Mouse (Mus musculus): Measurements from ENCODE around the gene Ifna6. TPM values are rescaled to one million over a fixed set of nuclear protein-coding genes. Genes with fewer than 3 reads are reported as not detected.

The Ifna6 gene
- polyA plus RNA-seq, 1 experiment from 2014 or later: not detected

Other genes with a start within 250 kb of the Ifna6 start
- not detected in 2 replicates for gene Ifna9, start 235.0 kb upstream of the Ifna6 start, polyA plus RNA-seq (2015; fragmentation: Nextera tagmentation; extraction: Ambion mirVana)
- not detected in 2 replicates for gene Ifna12, start 224.0 kb upstream of the Ifna6 start, polyA plus RNA-seq (2015; fragmentation: Nextera tagmentation; extraction: Ambion mirVana)
- not detected in 2 replicates for gene C87499, start 193.0 kb upstream of the Ifna6 start, polyA plus RNA-seq (2015; fragmentation: Nextera tagmentation; extraction: Ambion mirVana)
- not detected in 2 replicates for gene Ifna13, start 183.0 kb upstream of the Ifna6 start, polyA plus RNA-seq (2015; fragmentation: Nextera tagmentation; extraction: Ambion mirVana)
- gene Ifna16, start 150.5 kb upstream of the Ifna6 start, polyA plus RNA-seq (2015; fragmentation: Nextera tagmentation; extraction: Ambion mirVana): not detected in 2 replicates
- not detected in 2 replicates for gene Ifna2, start 143.5 kb upstream of the Ifna6 start, polyA plus RNA-seq (2015; fragmentation: Nextera tagmentation; extraction: Ambion mirVana)
- gene Ifnab, start 136.1 kb upstream of the Ifna6 start, polyA plus RNA-seq (2015; fragmentation: Nextera tagmentation; extraction: Ambion mirVana): not detected in 2 replicates
- gene Gm26566, start 105.6 kb upstream of the Ifna6 start, polyA plus RNA-seq (2015; fragmentation: Nextera tagmentation; extraction: Ambion mirVana): 1.1 and 1.7 TPM in 2 replicates
- 93.3 and 96.3 TPM in 2 replicates for gene Klhl9, start 105.0 kb upstream of the Ifna6 start, polyA plus RNA-seq (2015; fragmentation: Nextera tagmentation; extraction: Ambion mirVana)
- not detected in 2 replicates for gene Gm13271, start 72.5 kb upstream of the Ifna6 start, polyA plus RNA-seq (2015; fragmentation: Nextera tagmentation; extraction: Ambion mirVana)
- gene Gm13283, start 67.3 kb upstream of the Ifna6 start, polyA plus RNA-seq (2015; fragmentation: Nextera tagmentation; extraction: Ambion mirVana): 0.21 and 0.68 TPM in 2 replicates
- 0.22 and 0.74 TPM in 2 replicates for gene Gm13290, start 53.6 kb upstream of the Ifna6 start, polyA plus RNA-seq (2015; fragmentation: Nextera tagmentation; extraction: Ambion mirVana)
- not detected in 2 replicates for gene Gm13289, start 50.5 kb upstream of the Ifna6 start, polyA plus RNA-seq (2015; fragmentation: Nextera tagmentation; extraction: Ambion mirVana)
- gene Gm13272, start 47.6 kb upstream of the Ifna6 start, polyA plus RNA-seq (2015; fragmentation: Nextera tagmentation; extraction: Ambion mirVana): 0.39 TPM in 1 of 2 replicates, not detected in the other
- 0.66 TPM in 1 of 2 replicates, not detected in the other for gene Ifnz, start 45.3 kb upstream of the Ifna6 start, polyA plus RNA-seq (2015; fragmentation: Nextera tagmentation; extraction: Ambion mirVana)
- not detected in 2 replicates for gene Gm13276, start 41.7 kb upstream of the Ifna6 start, polyA plus RNA-seq (2015; fragmentation: Nextera tagmentation; extraction: Ambion mirVana)
- not detected in 2 replicates for gene Gm13277, start 38.8 kb upstream of the Ifna6 start, polyA plus RNA-seq (2015; fragmentation: Nextera tagmentation; extraction: Ambion mirVana)
- not detected in 2 replicates for gene Gm13278, start 35.9 kb upstream of the Ifna6 start, polyA plus RNA-seq (2015; fragmentation: Nextera tagmentation; extraction: Ambion mirVana)
- gene Gm13275, start 32.9 kb upstream of the Ifna6 start, polyA plus RNA-seq (2015; fragmentation: Nextera tagmentation; extraction: Ambion mirVana): not detected in 2 replicates
- gene Gm13279, start 30.0 kb upstream of the Ifna6 start, polyA plus RNA-seq (2015; fragmentation: Nextera tagmentation; extraction: Ambion mirVana): not detected in 2 replicates
- gene Gm13285, start 27.8 kb upstream of the Ifna6 start, polyA plus RNA-seq (2015; fragmentation: Nextera tagmentation; extraction: Ambion mirVana): 1.5 and 1.7 TPM in 2 replicates
- gene Gm13287, start 24.2 kb upstream of the Ifna6 start, polyA plus RNA-seq (2015; fragmentation: Nextera tagmentation; extraction: Ambion mirVana): not detected in 2 replicates
- gene Gm13288, start 21.9 kb upstream of the Ifna6 start, polyA plus RNA-seq (2015; fragmentation: Nextera tagmentation; extraction: Ambion mirVana): 0.11 TPM in 1 of 2 replicates, not detected in the other
- not detected in 2 replicates for gene Ifna7, start 11.2 kb upstream of the Ifna6 start, polyA plus RNA-seq (2015; fragmentation: Nextera tagmentation; extraction: Ambion mirVana)
- gene Ifna11, start 7.5 kb upstream of the Ifna6 start, polyA plus RNA-seq (2015; fragmentation: Nextera tagmentation; extraction: Ambion mirVana): not detected in 2 replicates
- not detected in 2 replicates for gene Ifna5, start 8.1 kb downstream of the Ifna6 start, polyA plus RNA-seq (2015; fragmentation: Nextera tagmentation; extraction: Ambion mirVana)
- not detected in 2 replicates for gene Ifna4, start 14.4 kb downstream of the Ifna6 start, polyA plus RNA-seq (2015; fragmentation: Nextera tagmentation; extraction: Ambion mirVana)
- gene Ifna1, start 22.7 kb downstream of the Ifna6 start, polyA plus RNA-seq (2015; fragmentation: Nextera tagmentation; extraction: Ambion mirVana): not detected in 2 replicates
- not detected in 2 replicates for gene Ifne, start 52.8 kb downstream of the Ifna6 start, polyA plus RNA-seq (2015; fragmentation: Nextera tagmentation; extraction: Ambion mirVana)